Mouse (Mus musculus): Measurements from ENCODE around the gene Abca12. TPM values are rescaled to one million over a fixed set of nuclear protein-coding genes. Genes with fewer than 3 reads are reported as not detected.

The Abca12 gene
- polyA plus RNA-seq, 1 experiment from 2014 or later: 0.30 TPM

Other genes with a start within 250 kb of the Abca12 start
- gene Atic, start 142.2 kb upstream of the Abca12 start, polyA plus RNA-seq (2015; fragmentation: Nextera tagmentation; extraction: Ambion mirVana): 76.1 TPM in 2 replicates
- 187 and 225 TPM in 2 replicates for gene Fn1, start 238.3 kb upstream of the Abca12 start, polyA plus RNA-seq (2015; fragmentation: Nextera tagmentation; extraction: Ambion mirVana)